ENCODE assay signal across 8 mouse cellular contexts in genomic region chr6:122873871-122874719, GRCm38 (mm10). TPM values are rescaled to one million over a fixed set of nuclear protein-coding genes. Genes with fewer than 3 reads are reported as not detected.
DNase-seq lines count a peak whose midpoint lies in the region; ATAC-seq lines count a peak whose summit lies in the region.

Gene Necap1 (plus strand): TSS chr6:122874474.

- peaks cover 26% of the 10 kb centered on the region for H3K36me3 ChIP-seq in hindbrain, embryonic 14.5 days (replicated peaks; ENCODE audit: control insufficient read depth, insufficient read depth)

- peak; percentile 98 for ATAC-seq in hindbrain, embryonic 14.5 days (ENCODE audit: low FRiP score)

- no peaks in the 10 kb centered on the region for H3K9me3 ChIP-seq in hindbrain, embryonic 14.5 days (ENCODE audit: control insufficient read depth, low read length)

- peak; percentile 96 for DNase-seq in R1 (ENCODE audit: low read depth, low spot score)
- DNase-seq in cerebellum, postnatal 25 days: peak; percentile 98 to 99
- DNase-seq in frontal cortex, postnatal 25 days (ENCODE audit: low spot score in 2 of 2): peak; percentile 99
- peak; percentile 99 for DNase-seq in hindbrain, embryonic 14.5 days (ENCODE audit: low spot score)
- DNase-seq in layer of hippocampus, postnatal 36 days: peak; percentile 96 to 98
- DNase-seq in lung, postnatal 36 days: peak; percentile 99
- peak; percentile 97 for DNase-seq in retina, postnatal 1 day
- peak; percentile 93 to 94 for DNase-seq in urinary bladder, adult 18-20 months (ENCODE audit: low spot score in 2 of 2)

- H3K27ac ChIP-seq in hindbrain, embryonic 14.5 days: peak within 1 kb of the TSS; percentile 92

- peak within 1 kb of the TSS; percentile 87 for H3K9ac ChIP-seq in hindbrain, embryonic 14.5 days

- peak within 1 kb of the TSS; percentile 62 for H3K4me2 ChIP-seq in hindbrain, embryonic 14.5 days (replicated peaks)

- 7% methylated on average over 43 of the region's 43 CpGs for WGBS in hindbrain, embryonic 14.5 days

- H3K4me3 ChIP-seq in hindbrain, embryonic 14.5 days (replicated peaks; ENCODE audit: low read length): peak within 1 kb of the TSS; percentile 74

- peaks cover 14% of the 10 kb centered on the region for H3K4me1 ChIP-seq in hindbrain, embryonic 14.5 days (replicated peaks; ENCODE audit: control insufficient read depth, insufficient read depth, low read length)

- no peaks in the 10 kb centered on the region for H3K27me3 ChIP-seq in hindbrain, embryonic 14.5 days (ENCODE audit: control insufficient read depth, insufficient read depth, low read length)

RNA-seq across cellular contexts. Expression of gene Necap1, which starts in this region (rescaled TPM):
- polyA plus RNA-seq in hindbrain, embryonic 14.5 days (2014; fragmentation: Nextera tagmentation; extraction: Ambion mirVana): 153 and 172 TPM in 2 replicates
- total RNA-seq in layer of hippocampus, postnatal 36 days (2021): 100 to 1,000 TPM; 205 to 211 TPM

Comparison
In these comparisons a context has a peak if more than half of its experiments do, and no peak if none do; other contexts are left out.
1. Peak in every context shown above with its lines: DNase-seq, ATAC-seq, H3K4me3 ChIP-seq and H3K27ac ChIP-seq.